Mouse (Mus musculus) lung, postnatal 36 days (tissue): ENCODE measurements around the gene Zfp385b.
A peak's percentile ranks its signal among the peaks of the same experiment; 100 is the strongest.

Experiments used
- DNase-seq: peaks from one replicate; pipeline ENCODE4 v3.0.0; 2022; ENCODE audit warnings: mixed read lengths

Zfp385b gene

DNA sequence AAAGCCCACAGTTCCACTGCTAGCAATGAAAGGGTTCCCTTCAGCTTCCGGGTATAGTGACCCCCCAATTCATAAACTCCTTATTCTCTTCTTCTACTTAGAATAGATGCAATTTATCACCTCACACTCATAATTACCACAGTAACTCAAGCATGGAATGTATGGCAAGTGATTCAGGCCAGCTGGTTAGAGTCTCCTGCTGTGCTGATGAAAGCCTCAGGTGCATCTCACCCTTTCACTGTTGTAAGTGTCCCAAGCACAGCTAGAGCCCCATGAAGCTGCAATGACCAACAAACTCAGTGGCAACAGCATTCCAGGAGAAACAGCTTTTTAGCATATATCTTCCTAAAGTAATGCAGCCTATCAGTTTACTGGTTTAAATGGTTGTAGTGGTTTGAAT is 235.9 kb downstream of the Zfp385b start:
- no peak for DNase-seq

- no peak for DNase-seq
Observed at GRCm38 (mm10) chr2:77576571-77576970, 242.9 kb downstream of the Zfp385b start.

DNA sequence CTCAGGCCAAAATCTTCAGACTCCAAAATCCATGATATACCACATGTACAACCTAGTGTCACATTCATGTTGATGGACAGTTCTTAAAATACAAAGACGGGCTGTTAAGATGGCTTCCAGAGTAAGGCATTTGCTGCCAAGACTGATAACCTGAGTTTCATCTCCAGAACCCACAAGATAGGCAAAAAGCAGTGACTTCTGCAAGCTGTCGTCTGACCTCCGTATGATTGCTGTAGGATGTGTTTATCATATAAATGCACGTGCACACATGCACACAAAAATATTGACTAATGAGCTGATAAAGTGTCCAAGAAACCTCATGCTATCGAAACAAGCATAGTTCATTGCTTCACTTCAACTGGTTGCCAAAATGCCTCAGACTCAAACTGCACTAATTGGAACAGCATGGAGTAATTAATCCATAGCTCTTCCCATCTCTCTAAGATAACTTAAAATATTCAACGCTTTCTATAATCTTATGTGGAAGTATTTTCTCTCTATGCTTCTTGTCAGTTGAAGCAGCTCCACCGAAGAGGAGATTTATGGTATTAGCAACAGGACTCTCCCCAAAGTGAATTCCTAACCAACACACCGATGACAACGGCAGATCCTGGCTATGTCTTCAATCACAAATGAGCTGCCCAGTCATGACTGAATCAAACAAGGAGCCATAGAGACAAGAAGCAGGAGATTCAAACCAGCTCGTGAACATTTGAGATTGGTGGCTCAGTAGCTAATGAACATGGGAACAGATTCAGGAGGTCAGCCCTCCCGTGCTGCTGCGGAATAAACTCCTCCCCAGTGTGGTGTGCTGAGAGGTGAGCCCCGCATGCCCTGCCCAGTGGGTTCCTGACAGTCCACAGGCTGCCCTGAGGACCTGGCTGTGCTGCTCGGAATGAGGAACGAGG is 251.7 kb downstream of the Zfp385b start:
- DNase-seq: no peak

GRCm38 (mm10) chr2:77563706-77564105 is 255.7 kb downstream of the Zfp385b start:
- no peak for DNase-seq

GRCm38 (mm10) chr2:77561941-77562340 is 257.5 kb downstream of the Zfp385b start:
- DNase-seq: no peak

- DNase-seq: no peak
Observed at GRCm38 (mm10) chr2:77556938-77557337, 262.5 kb downstream of the Zfp385b start.

DNA sequence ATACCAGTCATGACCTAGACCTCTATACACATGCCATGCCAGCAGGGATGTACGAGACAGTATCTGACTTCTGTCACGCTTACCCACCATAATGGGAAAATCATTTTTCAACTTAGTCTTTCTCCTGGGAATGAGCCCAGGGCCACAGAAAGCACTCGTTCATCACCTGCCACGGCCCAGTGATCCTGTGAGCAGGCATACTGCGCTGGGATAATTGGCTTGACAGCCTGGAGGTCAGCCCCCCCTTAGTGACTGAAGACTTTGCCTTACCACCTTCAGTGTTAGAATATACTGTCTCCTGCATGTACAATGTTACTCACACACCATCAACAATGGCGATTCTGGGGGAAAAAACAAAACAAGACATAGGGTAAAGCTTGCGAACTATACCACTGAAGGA is 263.5 kb downstream of the Zfp385b start:
- DNase-seq: no peak

DNA sequence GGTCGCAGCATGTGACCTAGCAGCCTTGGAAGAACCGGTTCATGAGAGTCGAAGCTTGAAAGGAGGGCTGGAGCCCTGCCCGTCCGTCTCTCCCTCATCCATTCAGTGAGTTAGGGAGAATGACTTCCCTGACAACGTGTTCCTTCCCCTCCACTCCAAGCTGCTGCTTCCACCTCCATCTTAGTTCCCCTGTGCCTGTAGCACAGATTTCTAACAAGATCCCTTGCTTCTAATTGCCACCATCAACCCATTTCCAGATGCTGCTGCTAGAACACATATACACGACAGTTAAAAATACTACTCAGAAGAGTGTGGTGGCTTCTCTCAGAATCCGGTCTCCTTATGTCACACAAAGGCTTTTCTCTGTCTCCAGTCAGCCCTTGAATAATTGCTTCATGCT is 266.8 kb downstream of the Zfp385b start:
- DNase-seq: no peak

GRCm38 (mm10) chr2:77543388-77543787 is 276.1 kb downstream of the Zfp385b start:
- no peak for DNase-seq

- no peak for DNase-seq
Observed at GRCm38 (mm10) chr2:77542605-77543004, 276.8 kb downstream of the Zfp385b start.

DNA sequence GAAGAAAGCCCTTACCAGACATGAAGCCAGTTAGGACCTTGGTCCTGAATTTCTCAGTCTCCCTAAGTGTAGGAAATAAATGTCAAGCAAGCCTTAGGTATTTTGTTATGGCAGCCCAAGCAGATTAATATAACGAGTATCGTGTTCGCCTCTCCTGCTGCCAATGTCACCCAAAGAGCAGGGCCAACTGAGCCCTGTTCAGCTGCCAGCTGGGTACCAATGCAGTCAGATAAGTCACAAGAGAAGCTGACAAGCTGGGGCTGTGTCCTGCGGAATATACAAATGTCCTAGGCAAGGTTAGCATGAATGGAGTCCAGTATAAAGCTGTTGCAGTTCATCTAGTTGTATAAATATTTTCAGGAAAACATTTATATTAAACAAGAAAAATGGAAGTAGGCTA is 277.8 kb downstream of the Zfp385b start:
- no peak for DNase-seq

GRCm38 (mm10) chr2:77540860-77541259 is 278.6 kb downstream of the Zfp385b start:
- peak; percentile 64 for DNase-seq

- no peak for DNase-seq
Observed at GRCm38 (mm10) chr2:77536556-77536955, 282.9 kb downstream of the Zfp385b start.

DNA sequence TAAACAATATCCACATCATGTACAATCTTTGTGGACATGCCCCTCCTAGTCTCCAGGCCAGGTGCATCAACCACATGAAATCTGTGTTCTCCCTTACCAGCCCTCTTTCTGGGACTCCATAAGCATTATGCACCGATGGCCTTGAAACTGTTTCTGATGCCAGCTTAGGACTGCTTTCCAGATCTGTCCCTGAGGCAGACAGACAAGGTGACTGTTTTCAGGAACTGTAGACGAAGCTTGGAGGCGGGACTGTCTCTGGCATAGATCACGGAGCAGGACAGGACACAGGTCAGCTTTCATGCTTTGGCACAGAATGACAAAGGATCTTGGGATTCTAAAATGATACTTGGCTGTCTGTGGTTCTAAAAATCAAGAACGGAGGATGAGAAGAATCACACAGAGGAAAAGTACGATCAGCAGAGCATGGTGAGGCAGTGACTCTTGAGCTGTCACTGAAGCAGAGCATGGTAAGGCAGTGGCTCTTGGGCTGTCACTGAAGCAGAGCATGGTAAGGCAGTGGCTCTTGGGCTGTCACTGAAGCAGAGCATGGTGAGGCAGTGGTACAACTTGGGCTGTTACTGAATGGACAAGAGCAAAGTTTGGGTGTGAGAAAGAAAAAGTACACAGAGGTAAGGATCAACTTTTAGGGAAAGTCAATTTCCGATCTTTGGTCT is 291.2 kb downstream of the Zfp385b start:
- DNase-seq: no peak

- DNase-seq: no peak
Observed at GRCm38 (mm10) chr2:77527616-77528015, 291.8 kb downstream of the Zfp385b start.

DNA sequence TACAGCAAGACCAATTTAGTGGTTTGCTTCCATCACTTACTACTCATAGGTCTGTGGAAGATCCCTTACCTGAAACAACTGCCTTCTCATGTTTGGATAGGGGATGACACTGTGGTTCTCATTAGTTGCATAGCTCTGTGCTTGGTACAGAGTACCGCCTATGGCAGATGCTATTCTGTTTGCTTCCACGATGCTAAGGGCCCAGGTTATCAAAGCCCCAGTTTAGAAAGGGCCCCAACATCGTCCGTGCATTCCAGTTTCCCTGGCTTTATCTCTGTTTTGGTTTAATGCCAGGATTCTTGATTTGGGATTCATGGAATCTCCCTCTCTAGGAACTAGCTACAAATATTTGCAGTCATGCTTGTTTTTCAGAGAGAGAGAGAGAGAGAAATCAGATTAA is 292.6 kb downstream of the Zfp385b start:
- no peak for DNase-seq

DNA sequence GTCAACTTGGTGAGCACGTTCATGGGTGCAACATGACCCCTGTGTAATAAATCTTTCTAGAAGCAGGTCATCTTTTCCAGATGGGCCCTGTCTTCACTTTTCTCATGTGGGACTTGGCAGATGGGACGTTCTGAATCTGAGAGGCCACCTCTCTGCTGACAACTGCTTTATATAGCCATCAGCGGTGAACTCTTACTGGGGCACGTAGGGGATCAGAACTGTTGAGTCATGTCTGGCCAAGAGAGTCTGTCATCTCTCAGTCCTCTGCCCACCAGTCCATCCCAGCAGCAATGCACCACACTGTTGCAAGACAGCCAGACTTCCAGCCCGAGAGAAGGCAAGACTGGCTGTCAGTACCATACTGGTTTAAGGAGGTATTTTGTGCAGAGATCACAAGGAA is 293.1 kb downstream of the Zfp385b start:
- DNase-seq: no peak

DNA sequence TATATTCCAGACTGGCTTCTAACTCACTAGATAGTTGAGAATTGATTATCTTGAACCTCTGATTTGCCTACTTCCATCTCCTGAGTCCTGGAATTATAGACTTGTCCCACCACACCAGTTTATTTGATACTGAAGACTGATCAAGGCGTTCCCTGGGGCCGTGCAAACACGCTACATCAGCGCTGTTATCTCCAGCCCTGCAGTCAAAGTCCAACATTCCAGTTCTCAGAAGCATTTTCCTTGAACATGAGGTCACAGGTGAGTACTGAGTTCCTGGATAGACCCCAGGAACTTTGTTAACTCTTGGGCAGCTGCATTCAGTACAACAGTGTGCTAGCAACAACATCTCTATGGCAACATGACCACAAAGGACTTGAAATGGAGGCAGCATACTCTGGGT is 297.2 kb downstream of the Zfp385b start:
- peak; percentile 11 for DNase-seq

DNA sequence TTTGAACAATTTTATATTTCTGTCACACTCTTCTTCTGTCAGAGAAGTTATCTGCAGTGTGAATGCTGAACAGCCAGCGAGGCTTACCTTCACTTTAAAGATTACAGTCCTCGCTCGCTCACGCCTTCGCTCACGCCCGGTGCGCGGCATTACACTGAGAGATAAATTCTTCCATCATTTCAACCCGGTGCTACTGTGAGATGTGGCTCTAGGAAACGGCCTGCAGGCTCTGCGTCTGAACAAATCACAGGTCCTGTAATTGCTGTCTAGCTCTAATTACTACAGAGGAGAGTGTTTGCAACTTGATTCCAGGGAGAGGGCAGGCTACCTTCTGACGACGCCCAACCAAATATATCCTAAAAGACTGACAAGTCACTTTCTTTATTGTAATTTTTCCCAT is 300.1 kb downstream of the Zfp385b start:
- peak; percentile 15 for DNase-seq

DNA sequence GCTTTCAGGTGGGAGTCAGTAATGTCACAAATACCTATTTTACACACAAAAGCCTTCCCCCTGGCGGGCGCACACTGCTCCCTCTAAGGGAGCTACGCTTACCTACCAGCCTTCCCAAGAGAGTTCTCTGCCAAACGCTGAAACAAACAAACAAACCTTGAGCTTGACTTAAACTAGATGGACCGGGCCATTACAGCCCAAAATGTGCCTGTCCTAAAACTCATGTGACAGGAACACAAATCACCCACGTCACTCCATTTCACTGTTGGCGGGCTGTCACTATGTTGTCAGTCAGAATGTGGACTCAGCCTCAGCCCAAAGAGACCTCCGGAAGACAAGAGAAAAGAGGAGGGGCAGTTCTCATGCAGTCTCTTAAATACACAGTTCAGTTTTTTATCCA is 300.7 kb downstream of the Zfp385b start:
- DNase-seq: peak; percentile 33

DNA sequence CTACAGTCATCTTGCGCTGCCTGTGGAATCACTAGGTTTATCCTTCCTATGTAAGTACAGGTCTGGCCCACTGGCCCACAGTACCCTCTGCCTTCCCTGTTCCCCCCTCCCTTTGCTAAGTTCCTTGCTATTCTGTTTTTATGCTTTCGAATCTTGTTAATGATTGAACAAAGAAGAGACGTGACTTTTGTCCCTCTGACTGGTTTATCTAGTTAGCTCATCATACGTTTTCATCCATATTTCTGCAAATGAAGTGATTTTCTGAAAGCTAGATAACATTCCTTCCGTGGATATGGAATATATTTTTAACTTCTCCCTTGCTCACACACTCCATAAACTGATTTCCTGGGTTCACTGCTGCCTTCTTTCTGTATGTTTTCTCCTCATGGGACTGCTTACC is 302.8 kb downstream of the Zfp385b start:
- no peak for DNase-seq

DNA sequence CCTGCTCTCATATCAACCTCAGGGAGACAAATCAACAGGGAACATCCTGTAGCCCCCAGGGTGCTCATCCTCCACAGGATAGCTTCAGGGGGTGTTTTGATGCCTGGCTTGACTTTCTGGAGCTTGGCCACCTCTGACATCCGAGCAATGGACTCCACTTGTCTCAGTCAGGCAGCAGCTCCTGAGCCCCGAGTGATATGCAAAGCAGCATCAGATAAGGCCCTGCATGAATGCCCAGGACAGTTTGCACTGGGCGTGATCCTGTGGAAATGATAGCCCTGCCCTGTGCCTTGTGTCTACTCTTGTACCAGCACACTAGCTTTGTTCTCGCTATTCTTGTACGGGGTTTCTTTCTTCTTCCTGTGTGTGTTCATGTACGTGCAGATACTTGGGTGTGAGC is 303.8 kb downstream of the Zfp385b start:
- no peak for DNase-seq

DNA sequence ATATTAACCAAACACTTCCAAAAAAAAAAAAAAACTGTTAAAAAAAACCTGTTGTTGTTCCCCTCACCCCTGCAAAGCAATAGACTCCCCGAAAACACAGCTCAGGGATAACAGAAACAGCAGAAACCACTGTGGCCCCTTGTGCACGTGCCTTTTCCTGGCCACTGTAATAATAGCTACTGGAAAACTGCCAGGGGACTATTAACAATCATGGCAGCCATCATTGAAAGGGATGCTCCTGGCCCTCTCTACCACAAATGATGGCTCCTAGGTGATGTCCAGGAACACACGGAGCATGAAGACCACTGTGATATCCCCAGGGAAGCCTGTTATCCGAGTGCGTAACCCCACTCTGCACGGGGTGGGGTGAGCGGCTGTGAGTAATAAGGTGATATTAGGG is 304.4 kb downstream of the Zfp385b start:
- DNase-seq: no peak

DNA sequence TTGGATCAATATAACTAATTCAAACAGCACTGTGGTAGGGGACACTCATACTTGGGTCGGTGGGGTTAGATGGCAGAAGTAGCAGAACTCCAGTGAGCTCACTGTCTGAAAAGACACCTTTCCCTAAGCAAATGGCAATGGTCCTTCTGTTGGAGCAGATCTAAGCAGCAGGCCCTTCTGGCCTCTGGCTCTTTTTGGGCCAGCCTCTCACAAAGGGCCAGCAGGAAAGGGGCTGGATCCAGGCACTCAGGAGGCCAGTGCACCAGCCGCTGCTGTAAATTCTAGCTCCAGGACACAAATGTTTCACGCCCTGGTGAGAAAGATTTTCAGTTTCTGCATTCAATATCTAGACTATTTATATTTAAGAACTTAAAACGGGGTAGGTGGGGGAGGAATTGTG is 305.0 kb downstream of the Zfp385b start:
- DNase-seq: no peak
